Mouse (Mus musculus): ENCODE measurements around the gene Chd1. TPM values are rescaled to one million over a fixed set of nuclear protein-coding genes. Genes with fewer than 3 reads are reported as not detected.

Gene Chd1
- total RNA-seq, 2 experiments from 2014 or later = 18.7 to 23.6 TPM

DNA sequence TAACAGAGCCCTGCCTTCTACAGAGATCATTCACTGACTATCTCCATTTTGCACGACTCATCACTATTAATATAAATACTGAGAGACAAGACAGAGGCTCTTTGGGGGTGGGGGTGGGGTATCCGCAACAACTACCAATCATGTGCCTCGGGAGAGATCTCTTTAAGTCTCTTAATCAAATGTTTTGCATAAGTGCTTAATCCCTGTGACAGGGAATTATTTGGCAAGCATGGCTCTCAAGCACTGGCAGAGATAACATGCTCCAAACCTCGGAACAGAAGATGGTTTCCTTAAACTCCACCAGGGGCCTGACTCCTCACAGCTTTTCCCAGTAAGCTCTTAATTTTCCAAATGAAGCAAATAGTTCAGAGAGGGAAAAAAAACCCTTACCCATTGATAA is 103.2 kb downstream of the Chd1 start:
- DNase-seq (ENCODE audit: low spot score in 2 of 2) = no peak

DNA sequence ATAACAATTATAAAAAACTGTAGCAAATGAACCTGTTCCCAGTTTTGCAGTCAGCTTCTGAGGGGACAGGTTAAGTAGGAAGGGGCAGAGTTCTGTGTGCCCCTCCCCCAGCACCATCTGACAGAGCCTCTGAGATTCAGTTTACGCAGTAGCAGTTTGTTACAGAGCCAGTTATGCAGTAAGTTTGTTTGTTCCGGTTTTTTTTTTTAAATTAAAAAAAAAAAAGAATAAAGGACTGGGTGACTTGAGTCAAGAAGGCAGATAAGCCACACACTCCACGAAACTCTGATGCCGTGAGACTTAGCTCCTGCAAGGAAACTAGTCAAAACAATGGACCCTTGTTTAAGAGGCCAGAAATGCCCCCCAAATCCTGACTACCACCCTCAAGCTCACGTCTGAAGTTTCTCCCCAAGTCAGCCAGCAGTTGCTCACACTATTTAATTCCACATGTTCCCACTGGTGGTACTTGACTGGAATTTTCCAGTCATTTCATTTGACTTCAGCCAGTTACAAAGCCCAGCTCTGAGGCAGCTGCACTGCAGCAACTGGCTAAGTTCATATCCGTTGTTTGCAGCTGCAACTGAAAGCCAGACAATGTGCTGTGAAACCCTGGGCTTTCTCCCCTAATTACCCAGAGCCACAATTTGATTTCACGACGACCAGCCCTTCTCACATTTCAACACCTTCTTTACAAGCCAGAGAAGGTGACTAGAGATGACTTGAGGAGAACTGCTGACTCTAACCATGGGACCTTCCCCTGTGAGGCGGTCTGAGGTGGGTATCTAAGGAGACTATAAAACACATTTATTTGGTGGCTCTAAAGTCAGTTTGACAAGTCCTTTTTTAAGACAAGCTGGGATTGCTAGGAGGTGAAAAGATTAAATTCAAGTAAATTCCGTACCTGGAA is 104.0 kb downstream of the Chd1 start:
- DNase-seq (ENCODE audit: low spot score in 2 of 2) = no peak

DNA sequence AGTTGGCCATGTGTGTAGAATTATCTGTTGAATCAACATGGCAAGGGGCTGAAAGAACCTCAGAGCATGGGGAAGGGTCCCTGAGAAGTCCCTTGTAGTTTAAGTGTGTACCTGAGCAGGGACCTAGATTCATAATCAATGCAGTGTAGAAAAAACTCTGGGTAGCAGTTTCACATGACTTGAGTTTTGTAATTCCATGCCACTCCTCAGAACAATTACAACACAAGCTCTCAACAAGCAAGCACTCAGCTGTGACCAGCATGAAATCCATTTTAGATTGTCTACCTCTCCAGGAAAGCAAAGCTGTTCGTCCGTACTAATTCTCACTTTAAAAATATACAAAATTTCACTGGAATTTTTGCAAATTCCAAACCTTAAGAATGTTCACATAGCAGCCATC is 105.2 kb downstream of the Chd1 start:
- DNase-seq (ENCODE audit: low spot score in 2 of 2) = no peak

DNA sequence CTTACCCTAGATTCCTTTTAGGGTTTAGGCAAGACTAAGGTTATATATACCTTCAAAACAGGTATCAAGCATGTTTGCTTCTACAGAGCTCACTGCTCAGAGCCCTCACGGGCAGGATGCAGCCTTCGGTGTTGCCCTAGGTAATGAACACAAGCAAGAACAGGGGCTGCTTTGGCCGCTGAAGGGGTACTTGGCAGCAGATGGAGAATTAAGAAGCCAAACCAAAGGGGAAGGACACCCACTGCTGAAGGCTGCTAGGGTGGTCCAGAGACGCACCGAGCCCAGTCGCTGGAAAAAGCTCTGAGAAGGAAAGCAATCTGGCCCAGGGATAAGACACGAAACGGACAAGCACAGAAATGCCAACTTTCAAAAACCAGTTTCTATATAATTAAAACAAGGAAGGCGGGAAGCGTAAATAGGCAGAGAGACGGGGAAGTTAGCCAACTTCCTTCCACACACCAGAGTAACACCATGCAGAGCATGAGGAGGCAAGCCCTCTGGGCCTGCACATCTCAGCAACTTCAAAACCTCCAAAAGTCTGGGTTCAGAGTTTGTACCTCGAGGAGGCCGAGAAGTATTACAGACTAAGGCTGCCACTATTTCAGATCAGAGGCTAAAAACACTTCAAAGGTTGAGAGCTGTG is 107.5 kb downstream of the Chd1 start:
- DNase-seq (ENCODE audit: low spot score in 2 of 2) = no peak

DNA sequence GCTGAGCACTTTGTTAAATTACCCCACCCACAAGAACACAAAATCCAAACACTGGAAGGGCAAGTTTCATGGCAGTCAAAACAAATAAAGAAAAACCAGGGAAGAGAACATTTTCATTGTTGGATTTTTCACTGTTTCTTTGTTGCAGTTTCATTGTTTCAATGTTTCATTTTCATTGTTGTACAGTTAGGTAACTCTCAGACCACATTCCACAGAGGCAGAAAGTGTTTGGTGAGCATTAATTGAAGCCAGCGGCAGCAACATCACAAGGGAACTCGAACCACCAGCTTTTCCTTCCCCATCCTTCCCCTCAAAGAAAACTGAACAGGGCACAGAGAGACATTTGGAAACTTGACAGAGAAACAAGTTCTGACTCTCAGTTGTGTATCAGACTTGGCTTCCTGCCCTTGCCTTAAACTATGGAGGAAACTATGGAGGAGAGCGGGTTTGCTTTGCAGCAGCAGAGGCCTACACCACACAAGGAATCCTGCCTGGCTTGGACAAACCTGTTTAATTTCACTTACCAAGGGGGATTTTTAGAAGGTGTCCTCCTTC is 109.0 kb downstream of the Chd1 start:
- no peak for DNase-seq (ENCODE audit: low spot score in 2 of 2)

DNA sequence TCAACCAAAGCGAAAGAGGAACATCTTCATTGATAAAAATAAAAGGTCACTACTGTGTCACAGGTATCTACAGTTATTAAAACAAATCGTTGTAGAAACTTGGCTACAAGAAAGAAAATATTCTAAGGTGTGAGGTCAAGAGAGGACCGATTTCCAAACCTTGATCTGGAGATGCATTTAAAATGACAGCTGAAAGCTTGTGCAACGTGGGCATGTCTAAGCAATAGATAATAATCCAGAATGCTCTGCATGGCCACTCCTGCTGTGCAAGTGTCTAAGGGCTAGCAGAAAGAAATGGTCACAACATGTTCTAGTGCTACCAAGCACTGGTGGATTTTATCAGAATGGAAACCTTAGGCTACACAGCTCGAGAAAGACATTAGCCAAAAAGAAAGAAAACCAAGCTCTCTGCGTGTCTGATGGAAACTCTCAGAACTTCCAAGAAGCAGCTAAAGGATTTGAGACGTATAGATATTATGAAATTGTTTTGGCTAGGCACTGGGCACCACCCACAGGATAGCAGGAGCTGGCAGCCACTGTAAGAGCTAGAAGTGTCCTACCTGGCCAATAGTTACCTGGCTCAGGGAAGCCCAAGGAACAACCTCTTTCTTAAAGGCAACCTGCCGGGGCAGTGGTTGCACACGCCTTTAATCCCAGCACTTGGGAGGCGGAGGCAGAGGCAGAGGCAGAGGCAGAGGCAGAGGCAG is 110.7 kb downstream of the Chd1 start:
- no peak for DNase-seq (ENCODE audit: low spot score in 2 of 2)

DNA sequence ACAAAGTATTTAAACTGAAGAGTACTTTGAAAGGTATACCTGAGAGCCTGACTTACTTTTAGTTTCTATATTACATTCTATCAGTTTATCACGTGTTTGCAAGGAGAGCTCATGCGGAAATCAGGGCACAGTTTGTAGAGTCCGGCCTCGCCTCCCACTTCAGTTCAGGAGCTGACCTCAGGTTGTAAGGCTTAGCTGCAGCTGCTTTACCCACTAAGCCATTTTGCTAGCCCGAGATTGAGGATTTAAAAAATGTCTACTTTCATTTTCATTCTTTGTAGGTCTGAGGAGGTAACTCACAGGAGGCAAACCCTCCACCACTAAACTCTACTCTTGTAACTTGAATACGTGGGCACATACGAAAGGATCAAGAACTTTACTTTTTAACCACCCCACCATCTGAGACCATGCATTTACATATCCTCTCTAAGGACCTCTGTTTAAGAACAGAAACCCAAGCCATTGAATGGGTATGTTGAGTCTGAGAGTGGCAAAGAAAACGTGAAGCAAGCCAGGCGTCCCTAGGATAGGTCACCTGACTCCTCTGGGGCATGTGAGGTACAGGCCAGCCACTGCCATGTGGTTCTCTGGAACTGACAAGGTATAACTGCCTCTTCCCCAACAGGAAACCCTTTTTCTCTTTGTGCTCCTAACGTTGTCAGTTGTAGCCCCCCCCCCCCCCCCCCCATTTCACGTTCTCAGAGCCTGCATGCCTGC is 111.8 kb downstream of the Chd1 start:
- DNase-seq (ENCODE audit: low spot score in 2 of 2) = no peak

DNA sequence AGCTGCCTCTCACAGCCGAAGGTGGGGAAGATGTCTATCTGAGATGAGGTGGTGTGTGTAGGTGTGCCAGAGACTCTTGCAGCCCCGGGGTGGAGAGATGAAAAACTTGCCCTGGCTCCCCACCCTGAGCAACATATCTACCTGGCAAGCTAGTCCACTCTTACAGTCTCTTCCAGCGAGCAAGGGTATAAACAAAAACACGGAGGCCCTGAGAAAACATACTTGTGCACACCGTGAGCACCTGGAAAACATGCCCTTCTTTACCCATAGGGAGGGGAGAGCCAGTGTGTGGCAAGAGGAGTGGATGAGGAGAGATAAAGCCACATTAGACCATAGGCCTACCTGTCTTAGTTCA is 112.3 kb downstream of the Chd1 start:
- no peak for DNase-seq (ENCODE audit: low spot score in 2 of 2)

DNA sequence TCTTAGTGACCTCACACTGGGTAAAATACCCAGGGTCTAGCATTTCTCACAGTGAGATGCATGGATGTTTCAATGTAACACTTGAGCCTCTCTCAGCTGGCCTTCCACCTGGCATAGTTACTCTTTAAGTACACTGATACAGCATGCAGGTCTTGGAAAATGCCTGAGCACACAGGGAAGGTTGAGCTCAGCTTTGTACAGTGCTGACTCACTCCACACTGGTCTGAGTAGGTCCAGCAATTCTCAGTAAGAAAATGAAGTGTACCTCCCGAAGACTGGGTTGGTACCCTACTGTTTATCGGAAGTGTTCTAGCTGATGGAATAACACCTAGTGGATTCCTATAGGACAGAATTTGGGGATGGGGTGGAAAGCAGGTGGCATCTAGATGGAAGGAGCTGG is 112.9 kb downstream of the Chd1 start:
- DNase-seq (ENCODE audit: low spot score in 2 of 2) = no peak

DNA sequence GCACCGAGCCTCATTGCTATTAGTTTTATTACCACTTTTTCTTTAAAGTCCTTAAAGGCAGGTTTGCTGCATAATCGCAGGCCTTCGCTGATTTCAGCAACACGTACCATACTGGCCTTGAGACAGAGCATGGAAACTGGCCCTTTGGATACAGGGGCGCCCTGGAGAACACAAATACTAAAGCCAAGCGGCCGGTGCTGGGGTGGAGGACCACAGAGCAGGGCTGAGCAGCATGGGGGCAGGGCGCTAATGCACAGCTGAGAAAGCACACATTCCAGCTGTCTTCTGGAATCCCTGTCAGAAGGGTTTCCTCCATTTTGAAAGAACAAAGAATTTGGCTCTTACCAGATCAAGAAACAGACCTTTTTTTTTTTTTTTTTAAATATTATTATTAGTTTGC is 113.6 kb downstream of the Chd1 start:
- no peak for DNase-seq (ENCODE audit: low spot score in 2 of 2)

DNA sequence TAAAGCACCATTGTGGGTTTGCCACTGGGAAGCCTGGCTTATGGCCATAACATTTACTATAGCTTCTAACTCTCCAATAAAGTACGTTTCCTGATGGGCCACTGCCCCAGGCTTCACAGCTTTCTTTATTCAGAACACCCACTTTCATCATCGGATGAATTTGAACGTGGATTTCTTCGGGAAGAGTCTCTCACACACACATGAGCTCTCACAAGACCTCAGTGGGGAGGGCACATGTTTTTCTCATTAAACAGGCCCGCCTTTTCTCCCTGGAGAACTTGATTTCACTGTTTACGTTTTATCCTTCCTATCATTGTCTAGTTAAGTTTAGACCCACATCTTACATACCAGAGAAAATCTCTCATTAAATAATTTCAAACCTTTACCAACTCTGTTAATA is 115.4 kb downstream of the Chd1 start:
- no peak for DNase-seq (ENCODE audit: low spot score in 2 of 2)

DNA sequence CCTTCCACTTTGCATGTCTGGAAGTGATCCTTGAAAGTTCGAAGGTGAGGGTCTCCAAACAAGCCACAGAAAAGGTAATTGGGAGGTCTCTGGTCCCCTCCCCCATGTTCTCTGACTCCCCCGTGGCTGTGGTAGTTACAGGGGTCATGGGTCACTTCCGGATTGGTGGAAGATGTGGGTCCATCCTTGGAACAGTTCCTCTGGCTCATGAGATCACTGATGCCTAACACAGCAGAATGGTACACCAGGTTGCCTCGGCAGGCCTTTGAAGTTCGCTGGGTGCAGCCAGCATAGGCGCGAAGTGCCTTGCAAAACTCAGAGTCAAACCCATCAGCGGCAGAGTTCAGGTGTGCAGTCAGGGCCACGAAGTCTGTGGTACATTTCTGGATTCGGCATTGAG is 116.0 kb downstream of the Chd1 start:
- no peak for DNase-seq (ENCODE audit: low spot score in 2 of 2)

DNA sequence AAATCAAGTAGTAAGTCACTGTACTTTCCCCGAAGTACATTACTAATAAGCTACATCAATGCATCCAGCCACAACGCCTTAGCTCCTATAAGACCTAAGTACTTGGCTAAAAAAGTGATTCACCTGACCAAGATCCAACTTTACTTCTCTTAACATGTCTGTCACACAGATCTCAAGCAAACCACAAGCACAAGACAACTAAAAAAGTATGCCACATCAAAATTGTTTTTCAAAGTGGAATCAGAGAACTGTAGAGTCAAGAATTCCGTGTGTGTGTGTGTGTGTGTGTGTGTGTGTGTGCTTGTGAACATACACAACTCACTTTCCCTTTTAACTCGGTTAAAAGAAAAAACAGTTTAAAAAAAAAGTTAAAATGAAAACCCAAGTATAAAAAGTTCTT is 116.9 kb downstream of the Chd1 start:
- DNase-seq (ENCODE audit: low spot score in 2 of 2) = no peak

Other genes starting within 250 kb of the Chd1 start
- 100 to 1,000 TPM; 127 to 134 TPM for gene Psmb1, start 205.2 kb upstream of the Chd1 start, total RNA-seq (2021)
- gene Tbp, start 205.1 kb upstream of the Chd1 start, total RNA-seq (2021) = 10 to 100 TPM; 28.5 to 34.3 TPM
- gene Pdcd2, start 177.7 kb upstream of the Chd1 start, total RNA-seq (2021) = 10 to 100 TPM; 15.1 to 20.0 TPM
- 1 to 10 TPM; 2.8 to 3.7 TPM for gene Prdm9, start 140.6 kb upstream of the Chd1 start, total RNA-seq (2021)
- gene Rgmb, start 126.1 kb downstream of the Chd1 start, total RNA-seq (2021) = 100 to 1,000 TPM; 101 to 102 TPM